Mouse (Mus musculus): ENCODE data around the gene Shisa4. TPM values are rescaled to one million over a fixed set of nuclear protein-coding genes. Genes with fewer than 3 reads are reported as not detected.
A peak's percentile ranks its signal among the peaks of the same experiment; 100 is the strongest.

The Shisa4 gene
- polyA plus RNA-seq, 1 experiment: 92.0 TPM

- peak overlapping the region; percentile 66 for H3K4me2 ChIP-seq (ENCODE audit: low read depth)
- H3K36me3 ChIP-seq (ENCODE audit: control insufficient read depth, insufficient read depth): peaks cover 59% of the 10 kb centered on the region
- peaks cover 10% of the 10 kb centered on the region for H3K79me2 ChIP-seq (ENCODE audit: control insufficient read depth, insufficient read depth)
- no peak overlapping the region for H3ac ChIP-seq (ENCODE audit: control insufficient read depth, insufficient read length)
- TF ChIP-seq USF1 (IDR thresholded peaks at IDR 0.05; ENCODE audit: low read depth) (no peak), POLR2A (IDR thresholded peaks at IDR 0.05; ENCODE audit: insufficient read length, low read depth) (no peak), E2F4 (IDR thresholded peaks at IDR 0.05; ENCODE audit: insufficient read depth) (no peak), TCF3 (IDR thresholded peaks at IDR 0.05; ENCODE audit: insufficient read length, low read depth) (no peak), REST (IDR thresholded peaks at IDR 0.05; ENCODE audit: insufficient read depth, insufficient read length) (no peak), MYOG (IDR thresholded peaks at IDR 0.05; ENCODE audit: control insufficient read depth in 1 of 3, insufficient read depth in 1 of 3, insufficient read length in 2 of 3, low read depth in 2 of 3) (no peak), SRF (IDR thresholded peaks at IDR 0.05; ENCODE audit: control insufficient read depth, insufficient read length, low read depth) (no peak), CEBPB (IDR thresholded peaks at IDR 0.05; ENCODE audit: insufficient read depth, poor library complexity, severe bottlenecking) (no peak), MAX (IDR thresholded peaks at IDR 0.05; ENCODE audit: low read depth) (no peak), MYOD1 (IDR thresholded peaks at IDR 0.05; ENCODE audit: control insufficient read depth in 1 of 3, insufficient read length in 2 of 3, low read depth in 2 of 3) (no peak), TCF12 (IDR thresholded peaks at IDR 0.05; ENCODE audit: insufficient read depth, poor library complexity, severe bottlenecking) (no peak), POLR2AphosphoS2 (IDR thresholded peaks at IDR 0.05; ENCODE audit: insufficient read length, low read depth) (no peak)
- no peak overlapping the region for H3K4me3 ChIP-seq
- no peaks in the 10 kb centered on the region for H3K27me3 ChIP-seq (ENCODE audit: control insufficient read depth, insufficient read depth, insufficient read length)
Observed at GRCm38 (mm10) chr1:135410967-135411366, 35.9 kb upstream of the Shisa4 start.

- Histone ChIP-seq H3K4me3 (no peak overlapping the region), H3K4me2 (ENCODE audit: low read depth) (no peak overlapping the region), H3K79me2 (ENCODE audit: control insufficient read depth, insufficient read depth) (peaks cover 10% of the 10 kb centered on the region), H3ac (ENCODE audit: control insufficient read depth, insufficient read length) (no peak overlapping the region), H3K27me3 (ENCODE audit: control insufficient read depth, insufficient read depth, insufficient read length) (no peaks in the 10 kb centered on the region), H3K36me3 (ENCODE audit: control insufficient read depth, insufficient read depth) (peaks cover 68% of the 10 kb centered on the region)
- TF ChIP-seq POLR2AphosphoS2 (IDR thresholded peaks at IDR 0.05; ENCODE audit: insufficient read length, low read depth): no peak
- TF ChIP-seq MYOD1 (IDR thresholded peaks at IDR 0.05; ENCODE audit: control insufficient read depth in 1 of 3, insufficient read length in 2 of 3, low read depth in 2 of 3): no peak
- TF ChIP-seq MAX (IDR thresholded peaks at IDR 0.05; ENCODE audit: low read depth): no peak
- no peak for TF ChIP-seq TCF12 (IDR thresholded peaks at IDR 0.05; ENCODE audit: insufficient read depth, poor library complexity, severe bottlenecking)
- TF ChIP-seq CEBPB (IDR thresholded peaks at IDR 0.05; ENCODE audit: insufficient read depth, poor library complexity, severe bottlenecking): no peak
Observed at GRCm38 (mm10) chr1:135408973-135409372, 33.9 kb upstream of the Shisa4 start.

- no peak for TF ChIP-seq MAX (IDR thresholded peaks at IDR 0.05; ENCODE audit: low read depth)
- no peak for TF ChIP-seq E2F4 (IDR thresholded peaks at IDR 0.05; ENCODE audit: insufficient read depth)
- no peak for TF ChIP-seq REST (IDR thresholded peaks at IDR 0.05; ENCODE audit: insufficient read depth, insufficient read length)
- TF ChIP-seq MYOD1 (IDR thresholded peaks at IDR 0.05; ENCODE audit: control insufficient read depth in 1 of 3, insufficient read length in 2 of 3, low read depth in 2 of 3): no peak
- Histone ChIP-seq H3K79me2 (ENCODE audit: control insufficient read depth, insufficient read depth) (peaks cover 2% of the 10 kb centered on the region), H3ac (ENCODE audit: control insufficient read depth, insufficient read length) (no peak overlapping the region), H3K27me3 (ENCODE audit: control insufficient read depth, insufficient read depth, insufficient read length) (no peaks in the 10 kb centered on the region), H3K36me3 (ENCODE audit: control insufficient read depth, insufficient read depth) (peaks cover 77% of the 10 kb centered on the region), H3K4me2 (ENCODE audit: low read depth) (no peak overlapping the region), H3K4me3 (no peak overlapping the region)
Observed at GRCm38 (mm10) chr1:135405356-135405755, 30.3 kb upstream of the Shisa4 start.

- H3K36me3 ChIP-seq (ENCODE audit: control insufficient read depth, insufficient read depth): peaks cover 66% of the 10 kb centered on the region
- no peak for TF ChIP-seq TCF12 (IDR thresholded peaks at IDR 0.05; ENCODE audit: insufficient read depth, poor library complexity, severe bottlenecking)
- TF ChIP-seq MAX (IDR thresholded peaks at IDR 0.05; ENCODE audit: low read depth): no peak
- TF ChIP-seq USF1 (IDR thresholded peaks at IDR 0.05; ENCODE audit: low read depth): no peak
- no peak for TF ChIP-seq POLR2A (IDR thresholded peaks at IDR 0.05; ENCODE audit: insufficient read length, low read depth)
- no peak for TF ChIP-seq CEBPB (IDR thresholded peaks at IDR 0.05; ENCODE audit: insufficient read depth, poor library complexity, severe bottlenecking)
- TF ChIP-seq E2F4 (IDR thresholded peaks at IDR 0.05; ENCODE audit: insufficient read depth): no peak
- TF ChIP-seq MYOG (IDR thresholded peaks at IDR 0.05; ENCODE audit: control insufficient read depth in 1 of 3, insufficient read depth in 1 of 3, insufficient read length in 2 of 3, low read depth in 2 of 3): no peak
- no peak for TF ChIP-seq SRF (IDR thresholded peaks at IDR 0.05; ENCODE audit: control insufficient read depth, insufficient read length, low read depth)
- TF ChIP-seq TCF3 (IDR thresholded peaks at IDR 0.05; ENCODE audit: insufficient read length, low read depth): no peak
- TF ChIP-seq REST (IDR thresholded peaks at IDR 0.05; ENCODE audit: insufficient read depth, insufficient read length): no peak
- TF ChIP-seq POLR2AphosphoS2 (IDR thresholded peaks at IDR 0.05; ENCODE audit: insufficient read length, low read depth): no peak
- TF ChIP-seq MYOD1 (IDR thresholded peaks at IDR 0.05; ENCODE audit: control insufficient read depth in 1 of 3, insufficient read length in 2 of 3, low read depth in 2 of 3): no peak
- no peak overlapping the region for H3K4me2 ChIP-seq (ENCODE audit: low read depth)
- H3K27me3 ChIP-seq (ENCODE audit: control insufficient read depth, insufficient read depth, insufficient read length): no peaks in the 10 kb centered on the region
- no peaks in the 10 kb centered on the region for H3K79me2 ChIP-seq (ENCODE audit: control insufficient read depth, insufficient read depth)
- H3K4me3 ChIP-seq: no peak overlapping the region
- no peak overlapping the region for H3ac ChIP-seq (ENCODE audit: control insufficient read depth, insufficient read length)
Observed at GRCm38 (mm10) chr1:135401452-135402110, 26.5 kb upstream of the Shisa4 start.

GRCm38 (mm10) chr1:135399466-135399865 is 24.4 kb upstream of the Shisa4 start:
- TF ChIP-seq USF1 (IDR thresholded peaks at IDR 0.05; ENCODE audit: low read depth) (no peak), TCF3 (IDR thresholded peaks at IDR 0.05; ENCODE audit: insufficient read length, low read depth) (no peak), CEBPB (IDR thresholded peaks at IDR 0.05; ENCODE audit: insufficient read depth, poor library complexity, severe bottlenecking) (no peak), MYOG (IDR thresholded peaks at IDR 0.05; ENCODE audit: control insufficient read depth in 1 of 3, insufficient read depth in 1 of 3, insufficient read length in 2 of 3, low read depth in 2 of 3) (no peak), E2F4 (IDR thresholded peaks at IDR 0.05; ENCODE audit: insufficient read depth) (no peak)

More at GRCm38 (mm10) chr1:135399466-135399865, 24.4 kb upstream of the Shisa4 start:
- H3K79me2 ChIP-seq (ENCODE audit: control insufficient read depth, insufficient read depth): no peaks in the 10 kb centered on the region
- no peak overlapping the region for H3K4me3 ChIP-seq
- H3K27me3 ChIP-seq (ENCODE audit: control insufficient read depth, insufficient read depth, insufficient read length): no peaks in the 10 kb centered on the region
- no peak overlapping the region for H3ac ChIP-seq (ENCODE audit: control insufficient read depth, insufficient read length)
- peaks cover 65% of the 10 kb centered on the region for H3K36me3 ChIP-seq (ENCODE audit: control insufficient read depth, insufficient read depth)
- no peak overlapping the region for H3K4me2 ChIP-seq (ENCODE audit: low read depth)
